Mouse (Mus musculus) yolk sac, embryonic 10.5 days (tissue): ENCODE results near the gene Olfr24.
"Not testable (repeated sequence)": the region's sequence is repeated elsewhere in the genome, so short reads cannot be mapped to it uniquely, and the experiment has no call there.

Source experiments
- DNase-seq: peaks from one replicate; pipeline ENCODE4 v3.0.0-alpha.2; 2017; ENCODE audit warnings: low spot score

Olfr24 gene

DNA sequence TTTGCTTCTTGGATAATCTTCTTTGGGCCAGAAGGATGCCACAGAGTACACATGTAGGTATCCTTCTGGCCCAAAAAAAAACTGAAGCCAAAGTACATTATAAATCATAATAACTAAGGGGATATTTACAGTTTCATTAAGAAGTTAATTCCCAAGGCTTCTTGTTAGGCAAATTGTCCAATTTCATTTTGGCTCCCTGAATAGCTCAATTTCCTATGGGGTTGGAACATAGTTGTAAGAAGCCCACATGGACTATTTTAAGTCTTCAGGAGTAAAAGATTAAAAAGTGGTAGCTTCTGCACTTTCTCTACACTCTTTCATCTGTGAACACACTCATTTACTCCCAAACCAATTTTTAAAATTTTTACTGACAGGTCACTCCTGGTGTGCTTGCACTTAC, at the start of gene Olfr24:
Gene Olfr24 (minus strand): TSS at position 101 of the 400 bp plus-strand sequence.
- DNase-seq: no peak

DNA sequence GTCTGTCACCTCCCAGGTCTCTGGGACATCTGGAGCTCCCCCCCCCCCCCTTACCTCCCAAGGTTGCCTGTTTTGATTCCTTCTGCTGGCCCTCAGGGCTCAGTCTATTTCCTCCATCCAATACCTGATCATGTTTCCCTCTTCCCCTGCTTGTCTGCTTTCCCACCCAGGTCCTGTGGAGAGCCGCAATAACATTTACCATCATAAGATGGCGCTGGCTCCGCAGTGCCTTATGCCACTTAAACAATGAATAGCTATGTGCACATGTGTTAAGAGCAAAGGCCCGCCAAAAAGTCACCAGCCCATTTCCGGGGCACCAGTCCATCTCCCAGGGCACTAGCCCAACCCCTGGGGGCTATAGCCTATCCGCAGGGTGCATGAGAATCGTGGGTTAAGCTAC, 21.5 kb upstream of the Olfr24 start:
- no peak for DNase-seq

DNA sequence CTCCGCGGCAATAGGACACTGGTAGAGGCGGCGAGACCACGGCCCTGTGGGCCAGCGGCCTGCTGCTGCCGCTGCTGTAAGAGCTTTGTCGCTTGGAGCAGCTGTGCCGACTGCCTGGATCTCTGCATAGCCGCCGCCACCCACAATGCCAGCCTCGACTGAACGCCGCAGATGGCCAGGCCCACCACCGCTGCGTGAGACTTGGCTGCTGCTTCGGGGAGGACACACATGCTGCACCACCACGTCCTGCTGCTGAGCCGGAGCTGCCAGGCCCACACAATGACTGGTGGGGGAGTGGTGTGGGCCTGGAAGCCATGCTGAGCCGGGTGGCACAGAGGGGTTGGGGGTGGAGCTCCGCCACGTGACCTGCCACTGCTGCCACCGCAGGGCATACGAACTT, 15.7 kb upstream of the Olfr24 start:
- DNase-seq: no peak

DNA sequence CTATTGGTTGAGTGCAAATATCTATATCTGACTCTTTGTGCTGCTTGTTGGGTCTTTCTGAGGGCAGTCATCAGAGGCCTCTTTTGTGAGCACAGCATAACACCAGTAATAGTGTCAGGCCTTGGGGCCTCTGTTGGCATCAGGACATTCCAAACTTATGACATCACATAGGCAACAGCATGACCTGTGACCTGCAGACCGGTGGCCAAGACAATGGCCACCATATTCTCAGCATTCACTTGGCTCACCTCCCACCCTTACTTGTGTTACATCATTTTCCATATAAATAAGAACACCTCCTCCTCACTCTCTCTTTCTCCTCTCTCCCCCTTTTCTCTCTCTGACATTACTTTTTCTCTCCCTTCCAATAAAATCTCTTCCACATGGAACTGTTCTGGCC, 15.2 kb upstream of the Olfr24 start:
- no peak for DNase-seq

DNA sequence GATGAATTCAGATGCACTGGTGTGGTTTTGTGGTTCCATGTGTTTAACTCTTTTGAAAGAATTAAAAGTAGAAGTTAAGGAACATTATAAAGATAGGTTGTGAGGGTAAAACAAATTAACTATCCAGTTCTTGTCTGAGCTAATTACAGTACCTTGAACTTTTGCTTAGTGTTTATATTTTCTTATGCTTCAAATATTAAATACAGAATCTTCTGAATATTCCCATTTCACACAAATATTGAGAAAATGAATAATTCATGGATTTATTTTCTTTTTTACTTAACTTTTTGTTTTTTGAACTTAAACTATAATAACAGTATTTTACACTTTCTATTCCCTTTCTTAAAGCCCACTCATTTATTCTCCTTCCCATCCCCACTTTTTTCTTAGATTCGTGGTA, 8.2 kb downstream of the Olfr24 start:
- DNase-seq: no peak

DNA sequence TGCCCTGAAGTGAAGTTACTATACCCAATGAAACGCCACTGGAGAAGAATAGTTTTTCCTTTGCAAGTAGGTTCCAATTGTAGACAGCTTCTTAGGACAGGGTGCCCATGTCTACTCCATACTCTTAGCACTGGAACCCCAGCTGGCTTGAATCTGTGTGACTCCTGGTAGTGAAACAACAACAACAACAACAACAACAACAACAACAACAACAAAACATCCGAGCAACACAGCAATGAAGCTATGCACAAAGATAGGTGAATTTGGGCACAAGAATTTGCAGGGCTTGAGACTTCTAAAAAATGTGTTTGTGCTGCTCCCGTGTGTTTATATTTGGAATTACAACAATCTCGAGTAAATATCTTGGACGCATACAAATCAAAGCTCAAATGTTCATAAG, 19.2 kb downstream of the Olfr24 start:
- DNase-seq: no peak

DNA sequence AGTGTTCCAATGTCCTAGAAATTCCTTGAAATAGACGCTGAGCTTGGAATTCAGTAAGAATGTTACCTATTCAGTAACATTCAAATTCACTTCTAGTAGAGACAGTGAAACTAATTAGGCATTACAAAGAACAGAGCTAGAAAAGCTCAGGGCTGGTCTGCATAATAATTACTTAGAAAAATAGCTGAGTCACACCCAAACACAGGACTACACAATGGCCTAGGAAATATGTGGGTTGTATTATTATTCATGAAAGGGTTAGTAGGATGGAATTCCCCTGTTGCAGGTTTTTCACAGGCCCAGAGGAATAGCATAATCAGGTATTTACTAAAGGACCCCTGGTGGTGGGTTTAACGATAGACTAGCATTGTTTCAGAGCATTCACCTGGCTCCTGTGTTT, 29.6 kb downstream of the Olfr24 start:
- DNase-seq: not testable (repeated sequence)

DNA sequence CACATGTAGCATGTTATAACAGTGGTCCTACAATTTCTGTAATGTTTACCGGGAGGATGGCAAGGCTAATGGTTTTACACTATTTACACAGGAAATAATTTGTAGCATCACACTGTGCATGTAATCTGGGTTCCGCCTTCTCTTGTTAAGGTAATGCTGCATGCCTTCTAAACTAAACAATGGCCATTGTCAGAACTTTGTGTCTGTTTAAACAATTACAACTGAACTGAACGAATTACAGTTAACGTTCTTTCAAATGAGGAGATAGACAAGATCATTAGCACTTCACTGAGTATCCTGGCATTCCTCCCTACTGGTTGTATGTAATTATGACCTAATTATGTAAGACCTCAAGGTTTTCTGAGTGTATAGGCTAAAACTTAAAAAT, 41.1 kb downstream of the Olfr24 start:
- no peak for DNase-seq

DNA sequence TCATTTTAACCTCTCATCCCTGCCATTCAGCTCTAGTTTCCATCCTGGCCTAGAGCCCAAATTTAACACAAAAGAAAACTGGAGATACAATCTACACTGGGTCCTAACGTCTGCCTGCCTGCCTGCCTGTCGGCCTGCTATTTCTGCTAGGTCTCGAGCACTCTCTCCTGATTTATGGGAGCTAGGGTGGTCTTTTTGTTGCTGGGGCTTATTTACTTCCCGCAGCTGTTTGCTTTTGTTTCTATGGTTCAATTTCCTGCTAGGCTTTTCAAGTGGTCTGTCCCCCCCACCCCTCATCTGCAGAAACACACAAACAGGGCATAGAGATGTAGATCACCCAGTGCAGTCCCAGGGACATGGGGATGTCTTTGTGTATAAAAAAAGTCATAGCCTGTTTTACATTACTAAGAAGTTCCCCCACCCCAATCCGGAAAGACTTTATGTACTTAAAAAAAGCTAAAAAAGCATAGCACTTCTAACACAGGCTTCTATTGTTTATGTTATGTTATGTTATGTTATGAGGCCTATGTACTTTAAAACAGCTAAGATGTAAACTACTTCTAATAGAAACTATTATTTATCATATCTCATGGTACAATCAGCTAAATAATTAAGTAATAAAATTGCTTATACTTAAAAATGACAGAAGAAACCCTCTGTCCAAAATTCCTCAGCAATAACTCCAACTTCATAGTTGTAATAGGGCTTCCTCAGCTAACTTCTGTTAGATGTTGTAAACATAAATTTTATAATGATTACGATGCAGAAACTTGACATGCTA, 41.7 kb downstream of the Olfr24 start:
- peak; percentile 6 for DNase-seq

DNA sequence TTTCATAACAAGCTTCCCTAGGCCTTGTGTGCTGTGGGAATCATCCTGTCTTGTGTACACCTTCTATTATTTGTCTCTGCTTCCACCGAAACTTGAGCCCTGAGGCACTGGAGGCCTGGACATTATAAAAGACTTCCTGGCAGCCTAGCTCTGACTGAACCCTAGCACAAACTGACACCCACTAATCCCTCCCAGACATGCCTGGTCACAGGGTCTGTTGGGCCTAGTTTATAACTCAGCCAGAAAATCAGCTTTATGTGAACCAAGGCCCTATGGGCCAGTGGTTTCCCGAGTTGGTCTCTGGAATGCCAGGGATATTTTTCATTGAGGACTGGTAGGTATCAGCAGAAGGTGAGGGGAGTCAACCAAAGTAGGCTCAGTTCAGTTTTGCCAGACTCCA, 42.8 kb downstream of the Olfr24 start:
- DNase-seq: peak; percentile 67

DNA sequence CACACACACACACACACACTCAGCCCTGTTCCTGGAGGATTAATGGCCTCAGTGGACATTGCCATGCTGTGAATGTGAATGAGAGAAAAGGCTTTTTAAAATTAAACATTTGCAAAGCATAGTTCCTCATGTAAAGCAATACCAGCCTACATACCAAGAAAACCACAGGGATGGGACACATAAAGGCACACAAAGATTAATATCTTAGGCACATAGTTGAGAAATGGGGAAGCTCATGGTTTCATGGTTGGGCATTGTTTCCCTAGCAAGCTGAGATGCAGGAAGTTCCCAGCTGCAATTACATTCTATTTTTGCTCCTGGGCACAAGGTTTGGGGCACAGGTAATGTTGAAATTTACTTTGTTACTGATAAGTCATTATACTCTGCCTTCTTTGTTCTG, 58.2 kb downstream of the Olfr24 start:
- DNase-seq: no peak
